ENCODE assay signal across 15 mouse cellular contexts in the genomic region with DNA sequence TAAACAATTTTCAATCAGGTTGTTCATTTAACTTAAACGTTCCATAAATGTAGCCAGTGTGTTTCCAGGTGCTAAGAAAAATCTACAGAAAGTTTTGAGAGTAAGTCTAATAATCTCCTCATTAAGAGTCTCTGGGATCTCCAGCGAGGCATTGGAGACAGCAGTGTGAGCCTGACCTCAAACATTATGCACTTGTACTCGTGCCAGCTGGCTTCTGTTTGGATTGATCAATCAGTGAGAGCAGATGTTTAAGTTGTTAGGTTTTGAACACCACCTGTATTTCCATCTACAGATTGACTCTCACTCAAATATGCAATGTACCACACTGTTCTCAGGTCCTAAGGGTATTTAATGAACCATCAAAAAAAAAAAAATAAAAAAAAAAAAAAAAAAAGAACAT.
"Had no signal": no experiment of that assay in that cellular context is flagged by ENCODE, and none has a peak within 500 bp of the region (broad histone marks: within the 10 kb centered on the region; RNA-seq: fewer than 3 reads in every experiment).

No protein-coding gene starts in this region.

- H3K4me3 ChIP-seq: kidney, embryonic 15.5 days; left cerebral cortex, adult 2 months; limb, embryonic 12.5 days; midbrain, embryonic 10.5 days; myocyte; neural tube, embryonic 15.5 days had no signal

- DNase-seq: kidney, adult 2 months; kidney, postnatal 25 days; lung, postnatal 36 days; right cerebral cortex, postnatal 4 days; spleen, adult 18-20 months; thymus, adult 18-20 months; thymus, postnatal 14 days had no signal

- H3K4me2 ChIP-seq: kidney, embryonic 15.5 days; limb, embryonic 12.5 days; liver, embryonic 11.5 days; neural tube, embryonic 15.5 days had no signal

- ATAC-seq: intestine, embryonic 16.5 days had no signal

- H3K27ac ChIP-seq: kidney, embryonic 15.5 days; left cerebral cortex, adult 2 months; limb, embryonic 12.5 days; midbrain, embryonic 10.5 days; neural tube, embryonic 15.5 days had no signal

- H3K4me1 ChIP-seq: kidney, embryonic 15.5 days; limb, embryonic 12.5 days; midbrain, embryonic 10.5 days; neural tube, embryonic 15.5 days had no signal

- H3K9ac ChIP-seq: kidney, embryonic 15.5 days; limb, embryonic 12.5 days; neural tube, embryonic 15.5 days had no signal

- H3K27me3 ChIP-seq: kidney, embryonic 15.5 days; limb, embryonic 12.5 days; neural tube, embryonic 15.5 days had no signal

- H3K36me3 ChIP-seq: kidney, embryonic 15.5 days; limb, embryonic 12.5 days; midbrain, embryonic 10.5 days; neural tube, embryonic 15.5 days had no signal

- H3K9me3 ChIP-seq: kidney, embryonic 15.5 days; limb, embryonic 12.5 days; midbrain, embryonic 10.5 days; neural tube, embryonic 15.5 days had no signal
